Mouse (Mus musculus): ENCODE measurements around the gene Dmpk. TPM values are rescaled to one million over a fixed set of nuclear protein-coding genes. Genes with fewer than 3 reads are reported as not detected.

Gene Dmpk
- polyA plus RNA-seq, 1 experiment from 2014 or later, result 10.1 TPM

DNA sequence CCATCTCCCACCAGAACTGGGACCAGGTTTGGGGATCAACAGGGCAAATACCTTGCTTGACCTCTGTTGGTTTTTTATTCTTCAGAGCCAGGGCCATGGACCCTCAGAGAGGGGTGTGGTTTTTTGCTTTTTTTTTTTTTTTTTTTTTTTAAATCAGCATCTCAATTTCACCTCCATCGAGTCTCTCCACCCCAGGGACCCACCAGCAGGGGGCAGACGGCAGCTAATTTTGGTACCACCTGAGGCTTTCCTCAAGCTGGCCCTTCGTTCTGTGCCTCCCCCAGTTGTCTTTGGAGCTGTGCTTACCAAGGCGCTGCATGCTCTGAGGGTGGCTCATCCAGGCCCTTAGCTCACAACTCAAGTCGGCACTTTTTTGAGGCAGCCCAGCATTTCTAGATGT, 53.7 kb downstream of the Dmpk start:
- H3K4me1 ChIP-seq (replicated peaks; ENCODE audit: control insufficient read depth, insufficient read depth, low read length), result no peaks in the 10 kb centered on the region; the same call in 1 of the 2 replicates
- H3K27ac ChIP-seq (ENCODE audit: low read length), result no peak overlapping the region
- no peaks in the 10 kb centered on the region for H3K27me3 ChIP-seq (replicated peaks; ENCODE audit: control insufficient read depth, insufficient read depth, low read length)
- peaks cover 18% of the 10 kb centered on the region for H3K36me3 ChIP-seq (ENCODE audit: control insufficient read depth, insufficient read depth)
- no peak overlapping the region for H3K9ac ChIP-seq (replicated peaks; ENCODE audit: low read depth, low read length)
- H3K9me3 ChIP-seq (ENCODE audit: control insufficient read depth, low read length), result no peaks in the 10 kb centered on the region
- no peak overlapping the region for H3K4me3 ChIP-seq (replicated peaks; ENCODE audit: low read length)
- no peak overlapping the region for H3K4me2 ChIP-seq (ENCODE audit: low read length)
- no peak for ATAC-seq
- WGBS, result 50% methylated on average over 5 of the region's 5 CpGs

Small RNA genes within 50 kb of the gene (microRNA-seq; reads per million reads assigned to microRNA genes)
- not detected for gene Mir3100

Other genes with a start within 250 kb of the Dmpk start
- 0.30 and 0.46 TPM in 2 replicates for gene Mill2, start 243.9 kb upstream of the Dmpk start, polyA plus RNA-seq (2015; fragmentation: Nextera tagmentation; extraction: Ambion mirVana)
- gene Pglyrp1, start 212.5 kb upstream of the Dmpk start, polyA plus RNA-seq (2015; fragmentation: Nextera tagmentation; extraction: Ambion mirVana), result 26.3 and 26.7 TPM in 2 replicates
- gene Ccdc61, start 173.4 kb upstream of the Dmpk start, polyA plus RNA-seq (2015; fragmentation: Nextera tagmentation; extraction: Ambion mirVana), result 23.9 and 24.0 TPM in 2 replicates
- 15.8 and 17.3 TPM in 2 replicates for gene Nova2, start 158.0 kb upstream of the Dmpk start, polyA plus RNA-seq (2015; fragmentation: Nextera tagmentation; extraction: Ambion mirVana)
- gene Nanos2, start 96.4 kb upstream of the Dmpk start, polyA plus RNA-seq (2015; fragmentation: Nextera tagmentation; extraction: Ambion mirVana), result 0.46 and 0.91 TPM in 2 replicates
- 3.1 and 3.6 TPM in 2 replicates for gene Mypop, start 92.6 kb upstream of the Dmpk start, polyA plus RNA-seq (2015; fragmentation: Nextera tagmentation; extraction: Ambion mirVana)
- 28.0 and 30.4 TPM in 2 replicates for gene Irf2bp1, start 79.8 kb upstream of the Dmpk start, polyA plus RNA-seq (2015; fragmentation: Nextera tagmentation; extraction: Ambion mirVana)
- not detected in 2 replicates for gene Foxa3, start 60.3 kb upstream of the Dmpk start, polyA plus RNA-seq (2015; fragmentation: Nextera tagmentation; extraction: Ambion mirVana)
- gene Sympk, start 59.5 kb upstream of the Dmpk start, polyA plus RNA-seq (2015; fragmentation: Nextera tagmentation; extraction: Ambion mirVana), result 34.4 and 34.7 TPM in 2 replicates
- 0.09 TPM in 1 of 2 replicates, not detected in the other for gene Rsph6a, start 29.2 kb upstream of the Dmpk start, polyA plus RNA-seq (2015; fragmentation: Nextera tagmentation; extraction: Ambion mirVana)
- gene Dmwd, start 7.6 kb upstream of the Dmpk start, polyA plus RNA-seq (2015; fragmentation: Nextera tagmentation; extraction: Ambion mirVana), result 28.1 and 29.7 TPM in 2 replicates
- 1.7 and 2.1 TPM in 2 replicates for gene Six5, start 10.7 kb downstream of the Dmpk start, polyA plus RNA-seq (2015; fragmentation: Nextera tagmentation; extraction: Ambion mirVana)
- gene Gm4969, start 34.5 kb downstream of the Dmpk start, polyA plus RNA-seq (2015; fragmentation: Nextera tagmentation; extraction: Ambion mirVana), result 3.9 and 4.9 TPM in 2 replicates
- gene Fbxo46, start 36.0 kb downstream of the Dmpk start, polyA plus RNA-seq (2015; fragmentation: Nextera tagmentation; extraction: Ambion mirVana), result 25.4 and 28.3 TPM in 2 replicates
- gene Qpctl, start 65.4 kb downstream of the Dmpk start, polyA plus RNA-seq (2015; fragmentation: Nextera tagmentation; extraction: Ambion mirVana), result 17.1 and 22.4 TPM in 2 replicates
- gene Snrpd2, start 65.9 kb downstream of the Dmpk start, polyA plus RNA-seq (2015; fragmentation: Nextera tagmentation; extraction: Ambion mirVana), result 116 and 118 TPM in 2 replicates
- gene Gipr, start 82.3 kb downstream of the Dmpk start, polyA plus RNA-seq (2015; fragmentation: Nextera tagmentation; extraction: Ambion mirVana), result 21.8 and 32.1 TPM in 2 replicates
- gene Eml2, start 92.6 kb downstream of the Dmpk start, polyA plus RNA-seq (2015; fragmentation: Nextera tagmentation; extraction: Ambion mirVana), result 8.3 and 14.4 TPM in 2 replicates
- gene Gpr4, start 128.7 kb downstream of the Dmpk start, polyA plus RNA-seq (2015; fragmentation: Nextera tagmentation; extraction: Ambion mirVana), result 2.5 and 2.7 TPM in 2 replicates
- 43.5 and 43.8 TPM in 2 replicates for gene Opa3, start 144.5 kb downstream of the Dmpk start, polyA plus RNA-seq (2015; fragmentation: Nextera tagmentation; extraction: Ambion mirVana)
- 38.0 and 40.3 TPM in 2 replicates for gene Vasp, start 188.0 kb downstream of the Dmpk start, polyA plus RNA-seq (2015; fragmentation: Nextera tagmentation; extraction: Ambion mirVana)
- gene Ppm1n, start 196.2 kb downstream of the Dmpk start, polyA plus RNA-seq (2015; fragmentation: Nextera tagmentation; extraction: Ambion mirVana), result 0.39 and 0.61 TPM in 2 replicates
- 127 and 128 TPM in 2 replicates for gene Rtn2, start 198.8 kb downstream of the Dmpk start, polyA plus RNA-seq (2015; fragmentation: Nextera tagmentation; extraction: Ambion mirVana)
- 0.05 and 0.10 TPM in 2 replicates for gene Fosb, start 226.2 kb downstream of the Dmpk start, polyA plus RNA-seq (2015; fragmentation: Nextera tagmentation; extraction: Ambion mirVana)

All from forebrain, embryonic 16.5 days (tissue).